Mouse (Mus musculus) hindbrain, embryonic 10.5 days (tissue): ENCODE data around the gene Gm10100. TPM values are rescaled to one million over a fixed set of nuclear protein-coding genes. Genes with fewer than 3 reads are reported as not detected.
"Not testable (repeated sequence)": the region's sequence is repeated elsewhere in the genome, so short reads cannot be mapped to it uniquely, and the experiment has no call there.

ENCODE experiments used
- DNase-seq: peaks from one replicate; pipeline ENCODE4 v3.0.0-alpha.2; 2017; ENCODE audit warnings: low spot score
- H3K27ac ChIP-seq: fragments of 300-500 bp; sonication (generic); 2 replicates; pipeline ENCODE4 v1.5.1; 2016; ENCODE audit warnings: mild to moderate bottlenecking, moderate library complexity
- H3K27me3 ChIP-seq: fragments of 300-500 bp; sonication (generic); 2 replicates; pipeline ENCODE4 v1.6.1; 2016; ENCODE audit warnings: mild to moderate bottlenecking; ENCODE audit not compliant: poor library complexity, insufficient read depth, severe bottlenecking
- H3K36me3 ChIP-seq: fragments of 300-500 bp; sonication (generic); 2 replicates; pipeline ENCODE4 v1.6.1; 2016; ENCODE audit warnings: mild to moderate bottlenecking, moderate library complexity
- H3K4me1 ChIP-seq: fragments of 300-500 bp; sonication (generic); replicated peaks from 2 replicates; pipeline ENCODE4 v1.6.1; 2016; ENCODE audit warnings: mild to moderate bottlenecking
- H3K4me3 ChIP-seq: fragments of 300-500 bp; sonication (generic); 2 replicates; pipeline ENCODE4 v1.5.1; 2016; ENCODE audit warnings: mild to moderate bottlenecking, moderate library complexity
- H3K9me3 ChIP-seq: fragments of 300-500 bp; sonication (generic); 2 replicates; pipeline ENCODE4 v1.6.1; 2016; ENCODE audit warnings: mild to moderate bottlenecking, moderate library complexity
- WGBS: fragments of 180-500 bp; shearing (Covaris S2); methylation state at CpG from one replicate; pipeline ENCODE4 v1.1.7; 2016; 5-methylcytosine and 5-hydroxymethylcytosine counted together
- polyA plus RNA-seq: library from polyadenylated mRNA; unstranded; fragments of >200 nt; fragmentation: Nextera tagmentation; extraction: Ambion mirVana; gene quantifications from 2 replicates; pipeline ENCODE4 v1.2.1, GENCODE M21; 2016

The Gm10100 gene
- polyA plus RNA-seq, 1 experiment from 2014 or later: not detected

GRCm38 (mm10) chr10:77771225-77771624 is 44.9 kb downstream of the Gm10100 start, which contains the start of gene Gm3238:
Gm3238 (minus strand) TSS chr10:77771325.
- not testable (repeated sequence) for H3K27ac ChIP-seq, H3K27me3 ChIP-seq, H3K9me3 ChIP-seq, DNase-seq, H3K4me3 ChIP-seq, H3K36me3 ChIP-seq, H3K4me1 ChIP-seq
- WGBS: 71% methylated on average over 1 of the region's 1 CpGs

GRCm38 (mm10) chr10:77772142-77772541 is 45.9 kb downstream of the Gm10100 start:
- 97% methylated on average over 3 of the region's 3 CpGs for WGBS
- not testable (repeated sequence) for H3K9me3 ChIP-seq, DNase-seq, H3K4me1 ChIP-seq, H3K27me3 ChIP-seq, H3K27ac ChIP-seq, H3K4me3 ChIP-seq, H3K36me3 ChIP-seq

Other genes with a start within 250 kb of the Gm10100 start
- gene Fam207a, start 210.7 kb upstream of the Gm10100 start, polyA plus RNA-seq: 48.8 and 50.0 TPM in 2 replicates
- gene Itgb2, start 196.2 kb upstream of the Gm10100 start, polyA plus RNA-seq: 1.0 and 1.2 TPM in 2 replicates
- gene Pttg1ip, start 144.8 kb upstream of the Gm10100 start, polyA plus RNA-seq: 66.6 and 67.2 TPM in 2 replicates
- 336 and 389 TPM in 2 replicates for gene Sumo3, start 120.4 kb upstream of the Gm10100 start, polyA plus RNA-seq
- gene Gm49325, start 120.3 kb upstream of the Gm10100 start, polyA plus RNA-seq: 4.4 TPM in 1 of 2 replicates, not detected in the other
- gene Ube2g2, start 104.2 kb upstream of the Gm10100 start, polyA plus RNA-seq: 100 and 103 TPM in 2 replicates
- gene Tspear, start 39.9 kb upstream of the Gm10100 start, polyA plus RNA-seq: 0.93 and 1.0 TPM in 2 replicates
- not detected in 2 replicates for gene Gm19402, start 35.7 kb upstream of the Gm10100 start, polyA plus RNA-seq
- not detected in 2 replicates for gene Gm9508, start 29.3 kb upstream of the Gm10100 start, polyA plus RNA-seq
- not detected in 2 replicates for gene Gm10272, start 19.9 kb upstream of the Gm10100 start, polyA plus RNA-seq
- gene Gm10024, start 15.0 kb upstream of the Gm10100 start, polyA plus RNA-seq: not detected in 2 replicates
- not detected in 2 replicates for gene Gm10142, start 10.7 kb upstream of the Gm10100 start, polyA plus RNA-seq
- gene Krtap12-1, start 5.9 kb upstream of the Gm10100 start, polyA plus RNA-seq: not detected in 2 replicates
- gene Gm18596, start 16.2 kb downstream of the Gm10100 start, polyA plus RNA-seq: not detected in 2 replicates
- not detected in 2 replicates for gene Gm9736, start 24.9 kb downstream of the Gm10100 start, polyA plus RNA-seq
- not detected in 2 replicates for gene Gm3233, start 33.2 kb downstream of the Gm10100 start, polyA plus RNA-seq
- gene Gm3238, start 44.8 kb downstream of the Gm10100 start, polyA plus RNA-seq: not detected in 2 replicates
- not detected in 2 replicates for gene Gm7138, start 50.5 kb downstream of the Gm10100 start, polyA plus RNA-seq
- not detected in 2 replicates for gene Gm3250, start 56.1 kb downstream of the Gm10100 start, polyA plus RNA-seq
- gene Gm7137, start 61.7 kb downstream of the Gm10100 start, polyA plus RNA-seq: not detected in 2 replicates
- gene Gm9639, start 68.6 kb downstream of the Gm10100 start, polyA plus RNA-seq: not detected in 2 replicates
- not detected in 2 replicates for gene Gm19668, start 72.6 kb downstream of the Gm10100 start, polyA plus RNA-seq
- not detected in 2 replicates for gene Gm9507, start 85.4 kb downstream of the Gm10100 start, polyA plus RNA-seq
- not detected in 2 replicates for gene Gm2696, start 88.2 kb downstream of the Gm10100 start, polyA plus RNA-seq
- not detected in 2 replicates for gene Krtap10-4, start 100.6 kb downstream of the Gm10100 start, polyA plus RNA-seq
- gene Krtap10-10, start 109.5 kb downstream of the Gm10100 start, polyA plus RNA-seq: not detected in 2 replicates
- not detected in 2 replicates for gene Gm36176, start 120.3 kb downstream of the Gm10100 start, polyA plus RNA-seq
- not detected in 2 replicates for gene Gm10318, start 126.4 kb downstream of the Gm10100 start, polyA plus RNA-seq
- not detected in 2 replicates for gene Gm3285, start 135.5 kb downstream of the Gm10100 start, polyA plus RNA-seq
- 2.6 and 4.1 TPM in 2 replicates for gene Lrrc3, start 176.1 kb downstream of the Gm10100 start, polyA plus RNA-seq
- 0.88 and 1.2 TPM in 2 replicates for gene Trpm2, start 244.1 kb downstream of the Gm10100 start, polyA plus RNA-seq